In the genomic region with DNA sequence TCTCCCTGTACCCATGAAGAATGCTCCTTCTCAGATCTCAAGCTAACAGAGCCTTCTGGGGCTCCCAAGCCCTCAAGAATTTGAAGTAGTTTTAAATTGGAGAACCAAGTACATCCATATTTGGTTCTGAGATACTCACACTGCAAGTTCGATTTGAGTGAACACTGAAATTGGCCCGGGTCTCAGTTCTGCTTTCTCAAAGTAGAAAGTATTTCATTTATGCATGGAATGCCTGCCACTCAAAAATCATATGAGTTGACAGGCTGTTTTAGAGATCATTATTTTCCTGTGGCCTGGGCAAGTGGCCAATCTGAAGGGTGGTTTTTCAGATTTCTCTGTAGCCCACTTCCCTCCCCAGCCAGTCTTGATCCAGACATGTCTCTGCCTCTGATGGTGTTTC, we compare ENCODE assay signal across 14 mouse cellular contexts. TPM values are rescaled to one million over a fixed set of nuclear protein-coding genes. Genes with fewer than 3 reads are reported as not detected.
DNase-seq lines count a peak whose midpoint lies in the region; ATAC-seq and TF ChIP-seq lines count a peak whose summit lies in the region.
"Had no signal": no experiment of that assay in that cellular context is flagged by ENCODE, and none has a peak within 500 bp of the region (broad histone marks: within the 10 kb centered on the region; RNA-seq: fewer than 3 reads in every experiment).

No protein-coding gene starts in this region.

- no peak for TF ChIP-seq CTCF in stomach, postnatal 0 days (IDR thresholded peaks at IDR 0.05; ENCODE audit: low read depth)

- no peaks in the 10 kb centered on the region for H3K4me1 ChIP-seq in stomach, embryonic 15.5 days
- H3K4me1 ChIP-seq in stomach, postnatal 0 days (replicated peaks; ENCODE audit: control insufficient read depth, insufficient read depth): no peaks in the 10 kb centered on the region
- peaks cover 16% of the 10 kb centered on the region for H3K4me1 ChIP-seq in liver, embryonic 12.5 days
- H3K4me1 ChIP-seq: embryonic facial prominence, embryonic 12.5 days; midbrain, embryonic 13.5 days had no signal

- DNase-seq in heart, adult 18-20 months: peak; percentile 45 to 71
- no peak for DNase-seq in heart, adult 8-10 months (ENCODE audit: low spot score)
- DNase-seq in stomach, postnatal 0 days (ENCODE audit: low spot score): no peak
- DNase-seq in heart, postnatal 36 days: peak; percentile 25 to 32
- DNase-seq in splenic B cell, adult 2 months (ENCODE audit: low read depth, low spot score): peak; percentile 80
- DNase-seq in thymus, adult 18-20 months: no peak
- DNase-seq: adrenal gland, postnatal 10 days; retina, postnatal 1 day; thymus, postnatal 25 days had no signal

- WGBS in stomach, embryonic 15.5 days: 40% methylated on average over 2 of the region's 2 CpGs
- 22% methylated on average over 2 of the region's 2 CpGs for WGBS in stomach, postnatal 0 days
- WGBS in liver, embryonic 12.5 days (ENCODE audit: insufficient replicate concordance): 60% methylated on average over 2 of the region's 2 CpGs

- intact Hi-C loops in heart, postnatal 36 days (cut with DNase I): no loop called here

- H3K9ac ChIP-seq in stomach, embryonic 15.5 days: no peak overlapping the region
- no peak overlapping the region for H3K9ac ChIP-seq in stomach, postnatal 0 days (ENCODE audit: low read length)
- no peak overlapping the region for H3K9ac ChIP-seq in liver, embryonic 12.5 days
- H3K9ac ChIP-seq: embryonic facial prominence, embryonic 12.5 days; midbrain, embryonic 13.5 days had no signal

- H3K4me3 ChIP-seq in stomach, embryonic 15.5 days (replicated peaks): no peak overlapping the region
- no peak overlapping the region for H3K4me3 ChIP-seq in stomach, postnatal 0 days (ENCODE audit: low read depth, low read length)
- no peak overlapping the region for H3K4me3 ChIP-seq in liver, embryonic 12.5 days
- H3K4me3 ChIP-seq: embryonic facial prominence, embryonic 12.5 days; midbrain, embryonic 13.5 days had no signal

- H3K36me3 ChIP-seq in stomach, embryonic 15.5 days: no peaks in the 10 kb centered on the region
- H3K36me3 ChIP-seq in stomach, postnatal 0 days (ENCODE audit: control insufficient read depth, insufficient read depth, low read length): no peaks in the 10 kb centered on the region
- H3K36me3 ChIP-seq in splenic B cell, adult 2 months (ENCODE audit: control insufficient read depth, insufficient read depth, low read length, poor library complexity, severe bottlenecking): peaks cover 5% of the 10 kb centered on the region; the same call in 1 of the 2 replicates
- H3K36me3 ChIP-seq in liver, embryonic 12.5 days: no peaks in the 10 kb centered on the region
- H3K36me3 ChIP-seq: embryonic facial prominence, embryonic 12.5 days; midbrain, embryonic 13.5 days had no signal

- ATAC-seq in stomach, embryonic 15.5 days (ENCODE audit: insufficient read depth, low FRiP score, low read depth): no peak
- no peak for ATAC-seq in stomach, postnatal 0 days (ENCODE audit: low FRiP score, low TSS enrichment)
- ATAC-seq in liver, embryonic 12.5 days: no peak
- ATAC-seq: intestine, postnatal 0 days; midbrain, embryonic 13.5 days had no signal

- TF ChIP-seq EP300 in stomach, postnatal 0 days (optimal IDR thresholded peaks at IDR 0.05): no peak

- peak overlapping the region; percentile 35; the same call in 1 of the 2 replicates for H3K27ac ChIP-seq in stomach, embryonic 15.5 days
- H3K27ac ChIP-seq in stomach, postnatal 0 days (replicated peaks): no peak overlapping the region
- H3K27ac ChIP-seq in liver, embryonic 12.5 days: no peak overlapping the region
- H3K27ac ChIP-seq: embryonic facial prominence, embryonic 12.5 days; midbrain, embryonic 13.5 days had no signal

- H3K4me2 ChIP-seq in stomach, embryonic 15.5 days: no peak overlapping the region
- H3K4me2 ChIP-seq in stomach, postnatal 0 days (replicated peaks; ENCODE audit: low read depth): no peak overlapping the region
- H3K4me2 ChIP-seq in liver, embryonic 12.5 days: no peak overlapping the region
- H3K4me2 ChIP-seq: embryonic facial prominence, embryonic 12.5 days; midbrain, embryonic 13.5 days had no signal

- no peaks in the 10 kb centered on the region for H3K27me3 ChIP-seq in stomach, embryonic 15.5 days (replicated peaks)
- H3K27me3 ChIP-seq in stomach, postnatal 0 days (ENCODE audit: control insufficient read depth, insufficient read depth, low read length): no peaks in the 10 kb centered on the region
- H3K27me3 ChIP-seq in splenic B cell, adult 2 months (ENCODE audit: control insufficient read depth, insufficient read depth, low read length, poor library complexity, severe bottlenecking): no peaks in the 10 kb centered on the region
- H3K27me3 ChIP-seq in liver, embryonic 12.5 days (replicated peaks): no peaks in the 10 kb centered on the region
- H3K27me3 ChIP-seq: embryonic facial prominence, embryonic 12.5 days; midbrain, embryonic 13.5 days had no signal

- H3K9me3 ChIP-seq in stomach, embryonic 15.5 days: no peaks in the 10 kb centered on the region
- no peaks in the 10 kb centered on the region for H3K9me3 ChIP-seq in stomach, postnatal 0 days (ENCODE audit: control insufficient read depth, low read length)
- no peaks in the 10 kb centered on the region for H3K9me3 ChIP-seq in liver, embryonic 12.5 days (replicated peaks)
- H3K9me3 ChIP-seq: embryonic facial prominence, embryonic 12.5 days; midbrain, embryonic 13.5 days had no signal

RNA-seq across cellular contexts. Expression of gene Rasgrp3, which starts 36.7 kb away (rescaled TPM):
- 10 to 100 TPM; 20.2 to 29.6 TPM for total RNA-seq in heart, adult 18-20 months (2021)
- 10 to 100 TPM; 19.3 to 34.3 (median 30.2) TPM for total RNA-seq in heart, adult 8-10 months (2022)
- 15.2 and 17.7 TPM in 2 replicates for polyA plus RNA-seq in stomach, embryonic 15.5 days (2015; fragmentation: Nextera tagmentation; extraction: Ambion mirVana)
- polyA plus RNA-seq in stomach, postnatal 0 days (2015; fragmentation: Nextera tagmentation; extraction: Ambion mirVana): 5.2 and 8.2 TPM in 2 replicates
- 10 to 100 TPM; 23.3 TPM for total RNA-seq in heart, postnatal 36 days (2021)
- polyA plus RNA-seq in liver, embryonic 12.5 days (2016; fragmentation: Nextera tagmentation; extraction: Ambion mirVana): 6.3 and 6.6 TPM in 2 replicates

Comparison
In these comparisons a context has a peak if more than half of its experiments do, and no peak if none do; other contexts are left out.
1. DNase-seq: peak in heart, adult 18-20 months (2 of 2), heart, postnatal 36 days (2 of 2) and splenic B cell, adult 2 months (single experiment); none in heart, adult 8-10 months (single experiment), stomach, postnatal 0 days (single experiment) and thymus, adult 18-20 months (0 of 2).